Mouse (Mus musculus): ENCODE results near the gene Nfkb1. TPM values are rescaled to one million over a fixed set of nuclear protein-coding genes. Genes with fewer than 3 reads are reported as not detected.

The Nfkb1 gene
- total and polyA plus RNA-seq, 3 experiments, result 44.8 to 93.6 (median 59.9) TPM

DNA sequence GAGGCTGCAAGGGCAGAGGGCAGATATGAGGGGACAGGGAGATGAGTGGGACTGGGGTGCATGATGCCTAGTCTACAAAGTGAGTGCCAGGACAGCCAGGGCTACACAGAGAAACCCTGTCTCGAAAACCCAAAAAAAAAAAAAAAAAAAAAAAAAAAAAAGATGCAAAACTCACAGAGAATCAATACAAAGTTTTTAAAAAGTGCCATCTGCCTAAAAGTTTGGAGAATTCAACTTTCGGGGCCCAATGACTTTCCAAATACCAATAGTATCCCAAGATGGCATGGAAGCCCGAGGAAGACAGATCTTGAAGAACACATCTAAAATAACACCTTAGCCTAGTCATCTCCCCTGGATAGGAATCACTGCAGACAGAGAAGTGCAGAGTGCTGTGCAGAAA lies 93.0 kb downstream of the Nfkb1 start:
- DNase-seq (ENCODE audit: low read depth, low spot score), result no peak
- no peaks in the 10 kb centered on the region; a peak in 1 of 4 replicates for H3K36me3 ChIP-seq (ENCODE audit: control insufficient read depth in 1 of 2, insufficient read depth in 2 of 2, low read length in 2 of 2)
- TF ChIP-seq ZNF384 (IDR thresholded peaks at IDR 0.05; ENCODE audit: low read depth, low read length) (peak; percentile 58; the same call in 1 of the 2 replicates), POLR2A (IDR thresholded peaks at IDR 0.05; ENCODE audit: control insufficient read depth in 1 of 2, insufficient read depth in 1 of 2, low read depth in 1 of 2, low read length in 2 of 2, poor library complexity in 1 of 2) (no peak)
- H3K9ac ChIP-seq (ENCODE audit: control insufficient read depth, low read depth, low read length, poor library complexity, severe bottlenecking), result no peak overlapping the region
- no peak overlapping the region for H3K27ac ChIP-seq (ENCODE audit: control insufficient read depth, low read depth, low read length)
- H3K79me2 ChIP-seq (ENCODE audit: control insufficient read depth, insufficient read depth, low read length, poor library complexity), result no peaks in the 10 kb centered on the region
- no peaks in the 10 kb centered on the region for H3K27me3 ChIP-seq (ENCODE audit: control insufficient read depth in 1 of 2, insufficient read depth in 2 of 2, low read length in 2 of 2)
- no peaks in the 10 kb centered on the region for H3K9me3 ChIP-seq (replicated peaks; ENCODE audit: insufficient read depth, low read length)
- H3K4me3 ChIP-seq (ENCODE audit: control insufficient read depth in 1 of 2, insufficient read depth in 1 of 2, low read depth in 2 of 2, low read length in 2 of 2), result no peak overlapping the region
- H3K4me1 ChIP-seq (ENCODE audit: control insufficient read depth in 1 of 2, insufficient read depth in 2 of 2, low read length in 2 of 2), result no peaks in the 10 kb centered on the region

- H3K9me3 ChIP-seq (replicated peaks; ENCODE audit: insufficient read depth, low read length), result no peaks in the 10 kb centered on the region
- no peak for TF ChIP-seq SIN3A (IDR thresholded peaks at IDR 0.05; ENCODE audit: low read length)
- TF ChIP-seq MAX (IDR thresholded peaks at IDR 0.05; ENCODE audit: low read length), result no peak
- TF ChIP-seq ZNF384 (IDR thresholded peaks at IDR 0.05; ENCODE audit: low read depth, low read length), result no peak
- H3K9ac ChIP-seq (ENCODE audit: control insufficient read depth, low read depth, low read length, poor library complexity, severe bottlenecking), result no peak overlapping the region
- H3K79me2 ChIP-seq (ENCODE audit: control insufficient read depth, insufficient read depth, low read length, poor library complexity), result no peaks in the 10 kb centered on the region
- H3K27me3 ChIP-seq (ENCODE audit: control insufficient read depth in 1 of 2, insufficient read depth in 2 of 2, low read length in 2 of 2), result no peaks in the 10 kb centered on the region
- no peaks in the 10 kb centered on the region for H3K4me1 ChIP-seq (ENCODE audit: control insufficient read depth in 1 of 2, insufficient read depth in 2 of 2, low read length in 2 of 2)
- DNase-seq (ENCODE audit: low read depth, low spot score), result peak; percentile 20
- no peak overlapping the region for H3K4me3 ChIP-seq (ENCODE audit: control insufficient read depth in 1 of 2, insufficient read depth in 1 of 2, low read depth in 2 of 2, low read length in 2 of 2)
- no peak overlapping the region for H3K27ac ChIP-seq (ENCODE audit: control insufficient read depth, low read depth, low read length)
- no peaks in the 10 kb centered on the region; a peak in 1 of 4 replicates for H3K36me3 ChIP-seq (ENCODE audit: control insufficient read depth in 1 of 2, insufficient read depth in 2 of 2, low read length in 2 of 2)
These were observed 94.3 kb downstream of the Nfkb1 start for GRCm38 (mm10) chr3:135597014-135597413.

GRCm38 (mm10) chr3:135594238-135594917 lies 97.0 kb downstream of the Nfkb1 start:
- Histone ChIP-seq H3K9me3 (replicated peaks; ENCODE audit: insufficient read depth, low read length) (no peaks in the 10 kb centered on the region), H3K4me1 (ENCODE audit: control insufficient read depth in 1 of 2, insufficient read depth in 2 of 2, low read length in 2 of 2) (peaks cover 4 to 5% of the 10 kb centered on the region in 2 experiments; a peak in 2 of 4 replicates), H3K9ac (ENCODE audit: control insufficient read depth, low read depth, low read length, poor library complexity, severe bottlenecking) (no peak overlapping the region), H3K36me3 (ENCODE audit: control insufficient read depth in 1 of 2, insufficient read depth in 2 of 2, low read length in 2 of 2) (peaks cover 0 to 7% of the 10 kb centered on the region in 2 experiments; a peak in 3 of 4 replicates), H3K79me2 (ENCODE audit: control insufficient read depth, insufficient read depth, low read length, poor library complexity) (no peaks in the 10 kb centered on the region), H3K4me3 (ENCODE audit: control insufficient read depth in 1 of 2, insufficient read depth in 1 of 2, low read depth in 2 of 2, low read length in 2 of 2) (no peak overlapping the region), H3K27ac (ENCODE audit: control insufficient read depth, low read depth, low read length) (no peak overlapping the region), H3K27me3 (ENCODE audit: control insufficient read depth in 1 of 2, insufficient read depth in 2 of 2, low read length in 2 of 2) (no peaks in the 10 kb centered on the region)
- TF ChIP-seq UBTF (IDR thresholded peaks at IDR 0.05; ENCODE audit: borderline replicate concordance, insufficient read depth, low read depth, low read length) (no peak), GATA1 (IDR thresholded peaks at IDR 0.05; ENCODE audit: low read depth, low read length) (no peak), EP300 (IDR thresholded peaks at IDR 0.05; ENCODE audit: low read depth in 1 of 2, low read length in 2 of 2) (no peak), ZKSCAN1 (IDR thresholded peaks at IDR 0.05; ENCODE audit: low read depth, low read length) (no peak), ZNF384 (IDR thresholded peaks at IDR 0.05; ENCODE audit: low read depth, low read length) (no peak), HCFC1 (IDR thresholded peaks at IDR 0.05; ENCODE audit: low read depth, low read length) (no peak), GABPA (IDR thresholded peaks at IDR 0.05; ENCODE audit: low read depth, low read length) (no peak), E2F4 (IDR thresholded peaks at IDR 0.05; ENCODE audit: borderline replicate concordance, low read depth, low read length) (no peak), CTCF (IDR thresholded peaks at IDR 0.05 in 2 of 3, conservative IDR thresholded peaks at IDR 0.05 in 1 of 3; ENCODE audit: control insufficient read depth in 1 of 3, insufficient read depth in 1 of 3, low read depth in 2 of 3, low read length in 3 of 3, poor library complexity in 1 of 3, severe bottlenecking in 1 of 3) (no peak), POLR2AphosphoS5 (IDR thresholded peaks at IDR 0.05; ENCODE audit: borderline replicate concordance, low read depth, low read length) (no peak), ZMIZ1 (IDR thresholded peaks at IDR 0.05; ENCODE audit: low read depth, low read length) (no peak), ZC3H11A (IDR thresholded peaks at IDR 0.05; ENCODE audit: low read depth, low read length) (no peak), RCOR1 (IDR thresholded peaks at IDR 0.05; ENCODE audit: low read depth, low read length) (no peak)
- DNase-seq (ENCODE audit: low read depth, low spot score), result no peak

Measured in MEL (cell line).